Mouse (Mus musculus) small intestine, adult 2 months (tissue): Measurements from ENCODE around the gene Rp2.

Experiments used
- CTCF ChIP-seq: fragments of 200-500 bp; IDR thresholded peaks from 2 replicates; pipeline ENCODE4 v1.5.1; 2012; ENCODE audit warnings: low read depth, mild to moderate bottlenecking, control low read depth, inconsistent platforms, low read length, moderate library complexity, mixed read lengths; ENCODE audit not compliant: insufficient replicate concordance, insufficient read length; ENCODE audit errors: extremely low read depth
- POLR2A ChIP-seq: fragments of 200-500 bp; IDR thresholded peaks from 2 replicates; pipeline ENCODE4 v1.6.1; 2012; ENCODE audit warnings: low read depth, mild to moderate bottlenecking, control low read depth, inconsistent platforms, low read length, moderate library complexity

DNA sequence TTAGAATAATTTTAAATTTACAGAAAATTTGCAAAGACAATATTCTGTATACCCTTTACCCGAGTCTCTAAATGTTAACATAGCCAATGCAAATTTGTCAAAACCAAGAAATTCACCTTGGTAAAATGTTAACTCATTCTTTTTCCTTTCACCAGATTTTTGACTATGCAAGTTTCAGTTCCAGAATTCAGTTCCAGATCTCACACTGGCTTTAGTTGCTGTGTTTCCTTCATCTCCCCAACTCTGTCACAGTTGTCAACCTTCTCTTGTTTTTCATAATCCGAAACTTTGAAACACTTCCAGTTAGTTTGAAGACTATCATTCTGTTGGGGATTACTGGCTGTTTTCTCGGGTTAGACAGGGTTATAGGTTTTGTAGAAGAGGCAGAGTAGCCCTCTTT lies 22.7 kb downstream of the Rp2 start:
- TF ChIP-seq POLR2A = no peak
- no peak for TF ChIP-seq CTCF
